Mouse (Mus musculus) forebrain, postnatal 0 days (tissue): ENCODE results near the gene Trim37. TPM values are rescaled to one million over a fixed set of nuclear protein-coding genes. Genes with fewer than 3 reads are reported as not detected.
"Not testable (repeated sequence)": the region's sequence is repeated elsewhere in the genome, so short reads cannot be mapped to it uniquely, and the experiment has no call there.

Experiments used
- ATAC-seq: fragments of 200-750 bp; cut with Nextera tagmentation; 2 replicates; pipeline ENCODE4 v1.8.0; 2017; ENCODE audit warnings: mild to moderate bottlenecking, moderate library complexity
- DNase-seq: peaks from one replicate; pipeline ENCODE4 v3.0.0-alpha.2; 2015
- H3K27ac ChIP-seq: fragments of 300-500 bp; sonication (generic); 2 replicates; pipeline ENCODE4 v1.5.1; 2014; ENCODE audit warnings: low read depth, mild to moderate bottlenecking, antibody characterized with exemption, low read length, moderate library complexity, mixed read lengths
- H3K27me3 ChIP-seq: fragments of 300-500 bp; sonication (generic); 2 replicates; pipeline ENCODE4 v1.6.1; 2014; ENCODE audit warnings: mild to moderate bottlenecking, low read length, mixed read lengths; ENCODE audit not compliant: insufficient read depth
- H3K36me3 ChIP-seq: fragments of 300-500 bp; sonication (generic); 2 replicates; pipeline ENCODE4 v1.6.1; 2014; ENCODE audit warnings: mild to moderate bottlenecking, moderate library complexity; ENCODE audit not compliant: insufficient read depth
- H3K4me1 ChIP-seq: fragments of 300-500 bp; sonication (generic); 2 replicates; pipeline ENCODE4 v1.6.1; 2014; ENCODE audit warnings: antibody characterized with exemption; ENCODE audit not compliant: insufficient read depth
- H3K4me2 ChIP-seq: fragments of 300-500 bp; sonication (generic); 2 replicates; pipeline ENCODE4 v1.6.1; 2014; ENCODE audit warnings: low read depth, mild to moderate bottlenecking, moderate library complexity
- H3K4me3 ChIP-seq: fragments of 300-500 bp; sonication (generic); 2 replicates; pipeline ENCODE4 v1.5.1; 2014; ENCODE audit warnings: low read depth, low read length, mixed read lengths
- H3K9ac ChIP-seq: fragments of 300-500 bp; sonication (generic); 2 replicates; pipeline ENCODE4 v1.6.1; 2014; ENCODE audit warnings: mild to moderate bottlenecking
- H3K9me3 ChIP-seq: fragments of 300-500 bp; sonication (generic); 2 replicates; pipeline ENCODE4 v1.6.1; 2016; ENCODE audit warnings: low read length
- CTCF ChIP-seq: sonication (generic); IDR thresholded peaks from 2 replicates; pipeline ENCODE4 v1.5.1; 2016; ENCODE audit warnings: antibody characterized with exemption, control low read depth, low read depth
- WGBS: fragments of 180-500 bp; shearing (Covaris S2); extraction: QIAGEN DNeasy Blood & Tissue Kit; methylation state at CpG from one replicate; pipeline ENCODE4 v1.1.7; 2014; 5-methylcytosine and 5-hydroxymethylcytosine counted together
- microRNA counts: library from miRNA; unstranded; fragments of <30 nt; microRNA quantifications from one replicate; lab custom pipeline; 2015
- microRNA-seq, 2 experiments: library from miRNA; unstranded; fragments of <30 nt; microRNA quantifications; one replicate each; pipeline ENCODE4; 2016
- polyA plus RNA-seq: library from polyadenylated mRNA; unstranded; fragments of >200 nt; fragmentation: Nextera tagmentation; extraction: Ambion mirVana; gene quantifications from 2 replicates; pipeline ENCODE4 v1.2.1, GENCODE M21; 2015
- total RNA-seq: library from RNA; depleted of rRNA; stranded (reverse); fragments of >200 nt; gene quantifications from 2 replicates; pipeline ENCODE4 v1.2.3, GENCODE M21; 2014; rRNA removed

Trim37 gene
- total and polyA plus RNA-seq, 2 experiments from 2014 or later: 68.7 to 139 TPM

GRCm38 (mm10) chr11:87253294-87253693, 126.4 kb downstream of the Trim37 start:
- TF ChIP-seq CTCF: no peak
- H3K9me3 ChIP-seq: no peaks in the 10 kb centered on the region
- ATAC-seq: no peak

GRCm38 (mm10) chr11:87254149-87254548, 127.3 kb downstream of the Trim37 start:
- Histone ChIP-seq H3K4me2 (no peak overlapping the region), H3K27me3 (no peaks in the 10 kb centered on the region), H3K9ac (no peak overlapping the region), H3K27ac (no peak overlapping the region), H3K9me3 (no peaks in the 10 kb centered on the region), H3K36me3 (no peaks in the 10 kb centered on the region), H3K4me1 (no peaks in the 10 kb centered on the region), H3K4me3 (no peak overlapping the region)
- TF ChIP-seq CTCF: no peak
- 64% methylated on average over 5 of the region's 5 CpGs for WGBS
- DNase-seq (no peak), ATAC-seq (no peak)

More at GRCm38 (mm10) chr11:87253294-87253693, 126.4 kb downstream of the Trim37 start:
- H3K4me3 ChIP-seq: no peak overlapping the region
- no peak overlapping the region for H3K27ac ChIP-seq
- H3K36me3 ChIP-seq: no peaks in the 10 kb centered on the region
- 93% methylated on average over 6 of the region's 6 CpGs for WGBS
- no peak for DNase-seq
- no peaks in the 10 kb centered on the region for H3K27me3 ChIP-seq
- no peak overlapping the region for H3K9ac ChIP-seq
- no peak overlapping the region for H3K4me2 ChIP-seq
- no peaks in the 10 kb centered on the region for H3K4me1 ChIP-seq

DNA sequence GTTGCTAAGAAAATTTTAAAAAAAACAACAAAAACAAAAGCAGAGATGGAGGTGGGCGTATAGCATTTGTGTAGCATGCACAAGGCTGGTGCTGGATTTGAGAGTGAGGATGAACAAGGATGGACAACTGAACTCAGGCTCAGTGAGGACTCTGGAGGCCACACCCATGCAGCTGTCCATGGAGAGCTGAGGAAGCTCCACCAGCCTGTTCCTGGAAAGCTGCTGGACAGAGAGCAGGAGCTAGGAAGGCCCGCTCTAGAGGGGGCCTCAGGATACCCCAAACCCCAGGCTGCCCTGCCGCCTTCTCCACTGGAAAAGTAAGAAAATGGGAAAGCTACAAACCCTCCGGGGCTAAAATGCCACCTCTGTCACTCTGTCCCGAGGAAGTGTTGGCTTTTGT, 130.4 kb downstream of the Trim37 start:
- H3K9me3 ChIP-seq: no peaks in the 10 kb centered on the region
- H3K9ac ChIP-seq: no peak overlapping the region
- H3K4me3 ChIP-seq: no peak overlapping the region
- ATAC-seq: no peak
- H3K27me3 ChIP-seq: no peaks in the 10 kb centered on the region
- no peak overlapping the region for H3K27ac ChIP-seq
- no peaks in the 10 kb centered on the region for H3K4me1 ChIP-seq
- no peak for DNase-seq
- TF ChIP-seq CTCF: no peak
- H3K4me2 ChIP-seq: no peak overlapping the region
- 93% methylated on average over 5 of the region's 5 CpGs for WGBS
- no peaks in the 10 kb centered on the region for H3K36me3 ChIP-seq

DNA sequence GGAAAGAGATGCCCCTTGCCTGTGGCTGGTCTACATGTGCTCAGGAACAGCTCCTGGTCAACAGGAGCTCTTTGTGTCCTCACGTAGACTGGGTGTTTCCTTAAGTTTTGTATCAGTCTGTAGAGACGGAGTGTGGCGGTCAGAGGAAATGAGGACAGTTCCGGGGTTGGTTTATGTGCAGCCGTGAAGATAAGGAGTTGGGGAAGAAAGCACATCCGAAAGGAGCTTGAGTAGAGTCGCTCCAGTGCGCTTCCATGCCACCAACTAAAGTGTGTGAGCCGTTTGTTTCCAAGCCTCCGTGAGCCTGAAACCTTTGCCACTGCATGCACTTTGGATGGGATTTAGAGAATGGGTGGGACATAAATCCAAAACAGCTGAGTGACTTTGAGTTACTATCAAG, 132.9 kb downstream of the Trim37 start:
- DNase-seq: no peak
- WGBS: 90% methylated on average over 10 of the region's 10 CpGs
- Histone ChIP-seq H3K36me3 (no peaks in the 10 kb centered on the region), H3K9me3 (no peaks in the 10 kb centered on the region), H3K27ac (no peak overlapping the region), H3K4me1 (no peaks in the 10 kb centered on the region), H3K4me3 (no peak overlapping the region), H3K4me2 (no peak overlapping the region), H3K9ac (no peak overlapping the region), H3K27me3 (no peaks in the 10 kb centered on the region)
- TF ChIP-seq CTCF: no peak
- no peak for ATAC-seq

DNA sequence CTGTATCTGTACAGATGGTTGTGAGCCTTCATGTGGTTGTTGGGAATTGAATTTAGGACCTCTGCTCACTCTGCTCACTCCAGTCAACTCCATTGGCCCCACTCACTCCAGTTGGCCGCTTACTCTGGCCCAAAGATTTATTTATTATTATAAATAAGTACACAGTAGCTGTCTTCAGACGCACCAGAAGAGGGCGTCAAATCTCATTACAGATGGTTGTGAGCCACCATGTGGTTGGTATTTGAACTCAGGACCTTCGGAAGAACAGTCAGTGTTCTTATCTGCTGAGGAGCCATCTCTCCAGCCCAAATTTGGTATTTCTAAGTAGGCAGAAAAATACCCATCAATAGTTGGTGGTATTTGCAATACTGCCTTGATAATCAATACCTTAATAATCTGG, 134.8 kb downstream of the Trim37 start:
- not testable (repeated sequence) for H3K4me1 ChIP-seq, H3K27me3 ChIP-seq, H3K4me3 ChIP-seq, H3K27ac ChIP-seq, H3K9me3 ChIP-seq, H3K4me2 ChIP-seq, H3K9ac ChIP-seq, H3K36me3 ChIP-seq, DNase-seq, ATAC-seq
- TF ChIP-seq CTCF: peak; percentile 21; the same call in 1 of the 2 replicates
- 77% methylated on average over 4 of the region's 4 CpGs for WGBS

DNA sequence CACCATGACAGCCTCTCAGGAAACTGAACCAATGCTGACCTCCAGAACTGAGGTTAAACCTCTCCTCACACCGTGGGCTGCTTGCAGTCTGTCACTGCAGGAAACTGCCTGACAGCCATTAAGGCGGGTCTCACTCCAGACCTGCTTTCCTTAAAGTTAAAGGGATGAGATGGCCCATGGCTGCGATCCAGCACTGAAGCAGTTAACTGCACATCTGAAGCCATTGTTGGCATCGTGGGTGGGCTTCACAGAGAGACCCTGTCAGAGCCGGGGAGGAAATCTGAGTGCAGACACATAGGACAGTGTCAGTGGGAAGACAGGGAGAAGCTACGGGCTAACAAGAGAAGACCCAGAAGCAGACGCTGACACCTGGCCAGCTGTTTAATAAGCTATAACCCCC, 137.1 kb downstream of the Trim37 start:
- no peaks in the 10 kb centered on the region for H3K36me3 ChIP-seq
- no peak for TF ChIP-seq CTCF
- no peak overlapping the region for H3K27ac ChIP-seq
- WGBS: 29% methylated on average over 7 of the region's 7 CpGs
- ATAC-seq: no peak
- H3K9ac ChIP-seq: no peak overlapping the region
- H3K4me2 ChIP-seq: no peak overlapping the region
- no peaks in the 10 kb centered on the region for H3K9me3 ChIP-seq
- H3K27me3 ChIP-seq: no peaks in the 10 kb centered on the region
- no peak overlapping the region for H3K4me3 ChIP-seq
- no peaks in the 10 kb centered on the region for H3K4me1 ChIP-seq
- DNase-seq: no peak

DNA sequence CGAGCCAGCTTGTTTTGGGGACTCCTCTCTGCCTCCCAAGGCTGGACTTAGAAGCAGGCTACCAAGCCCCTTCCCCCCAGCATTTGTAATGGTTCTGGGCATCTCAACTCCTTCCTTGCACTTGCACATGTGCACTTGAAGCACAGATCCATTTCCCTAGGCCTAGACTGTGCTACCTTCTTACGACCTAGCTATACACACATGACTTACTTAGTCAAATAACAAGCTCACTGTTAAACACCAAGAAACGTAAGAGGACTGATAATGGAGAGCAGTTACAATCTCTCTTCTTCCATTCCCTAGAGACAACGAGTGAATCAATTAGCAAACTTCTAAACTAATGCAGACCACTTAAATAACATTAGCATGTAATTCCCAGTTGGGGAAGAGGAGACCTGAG, 139.4 kb downstream of the Trim37 start:
- no peak for TF ChIP-seq CTCF
- WGBS: 58% methylated on average over 4 of the region's 4 CpGs
- Histone ChIP-seq H3K9ac (no peak overlapping the region), H3K27me3 (no peaks in the 10 kb centered on the region), H3K4me3 (no peak overlapping the region), H3K4me1 (no peaks in the 10 kb centered on the region; the same call in 1 of the 2 replicates), H3K4me2 (no peak overlapping the region), H3K36me3 (no peaks in the 10 kb centered on the region), H3K9me3 (no peaks in the 10 kb centered on the region), H3K27ac (no peak overlapping the region)
- no peak for DNase-seq
- no peak for ATAC-seq

DNA sequence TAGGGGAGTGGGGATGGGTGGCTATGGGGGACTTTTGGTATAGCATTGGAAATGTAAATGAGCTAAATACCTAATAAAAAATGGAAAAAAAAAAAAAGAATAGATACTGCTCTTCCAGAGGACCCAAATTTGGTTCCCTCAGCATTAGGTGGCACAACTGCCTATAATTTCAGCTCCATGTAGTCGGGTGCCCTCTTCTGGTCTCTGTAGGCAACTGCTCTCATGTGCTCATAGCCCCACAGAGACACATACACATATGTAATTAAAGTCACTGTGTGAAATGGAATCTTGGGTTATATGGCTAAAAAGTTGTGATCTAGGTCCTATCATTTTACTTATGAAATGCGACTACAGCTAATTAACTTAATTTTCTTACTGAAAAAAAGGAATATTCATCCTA, 141.9 kb downstream of the Trim37 start:
- Histone ChIP-seq H3K27ac (no peak overlapping the region), H3K4me2 (no peak overlapping the region), H3K4me3 (no peak overlapping the region), H3K36me3 (no peaks in the 10 kb centered on the region), H3K9ac (no peak overlapping the region), H3K27me3 (no peaks in the 10 kb centered on the region), H3K9me3 (no peaks in the 10 kb centered on the region), H3K4me1 (no peaks in the 10 kb centered on the region; the same call in 1 of the 2 replicates)
- DNase-seq: no peak
- peak; percentile 36 for TF ChIP-seq CTCF
- ATAC-seq: no peak
- WGBS: 91% methylated on average over 2 of the region's 2 CpGs

MicroRNA genes within 50 kb of the gene (microRNA counts, 519-probe panel; counts per million panel counts)
- 6,439 counts per million, percentile 85 among the panel's probes with 10 or more counts for microRNA mmu-miR-301a (lab: Ali Mortazavi, UCI)

Small RNAs within 50 kb of the gene (microRNA-seq; reads per million reads assigned to microRNA genes)
- gene Mir301: 1,509 to 2,208 reads per million in 2 experiments

Other genes with a start within 250 kb of the Trim37 start
- 5.6 and 6.3 TPM in 2 replicates for gene Ypel2, start 133.4 kb upstream of the Trim37 start, total RNA-seq
- gene Ypel2, start 133.4 kb upstream of the Trim37 start, polyA plus RNA-seq: 3.7 and 4.5 TPM in 2 replicates
- 73.7 and 85.2 TPM in 2 replicates for gene Gdpd1, start 53.0 kb upstream of the Trim37 start, total RNA-seq
- 182 and 186 TPM in 2 replicates for gene Gdpd1, start 53.0 kb upstream of the Trim37 start, polyA plus RNA-seq
- gene Smg8, start 40.3 kb upstream of the Trim37 start, total RNA-seq: 25.7 and 30.2 TPM in 2 replicates
- gene Smg8, start 40.3 kb upstream of the Trim37 start, polyA plus RNA-seq: 16.2 and 17.1 TPM in 2 replicates
- 0.77 and 2.1 TPM in 2 replicates for gene Prr11, start 18.4 kb upstream of the Trim37 start, total RNA-seq
- 0.90 and 1.1 TPM in 2 replicates for gene Prr11, start 18.4 kb upstream of the Trim37 start, polyA plus RNA-seq
- 32.2 and 41.5 TPM in 2 replicates for gene Ska2, start 17.8 kb upstream of the Trim37 start, total RNA-seq
- gene Ska2, start 17.8 kb upstream of the Trim37 start, polyA plus RNA-seq: 29.2 and 31.1 TPM in 2 replicates
- 72.6 and 85.0 TPM in 2 replicates for gene Ppm1e, start 231.9 kb downstream of the Trim37 start, total RNA-seq
- gene Ppm1e, start 231.9 kb downstream of the Trim37 start, polyA plus RNA-seq: 14.3 and 18.9 TPM in 2 replicates